Mouse (Mus musculus): Measurements from ENCODE around the gene Ccn5.

DNA sequence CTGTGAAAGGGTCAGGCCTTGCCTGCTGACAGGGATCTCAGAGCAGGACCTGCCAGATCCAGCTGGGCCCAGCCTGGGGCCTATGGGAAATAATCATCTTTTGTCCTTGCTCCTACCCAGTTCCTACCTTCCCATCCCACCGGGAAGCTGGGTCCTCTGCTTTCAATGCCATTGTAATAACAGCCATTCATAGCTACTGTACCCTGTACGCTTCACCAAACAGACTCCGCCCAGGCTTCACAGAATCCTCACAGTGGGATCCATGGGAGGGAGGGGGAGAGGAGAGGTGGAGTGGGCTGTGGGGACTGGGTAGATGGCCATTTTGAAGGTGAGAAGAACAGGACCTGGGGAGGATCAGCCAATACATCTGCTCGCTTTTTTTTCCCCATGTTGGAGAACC lies 41.8 kb upstream of the Ccn5 start:
- TF ChIP-seq CTCF (IDR thresholded peaks at IDR 0.05; ENCODE audit: borderline replicate concordance, control insufficient read depth, extremely low read depth, insufficient read depth, low read length, poor library complexity), result no peak
- TF ChIP-seq POLR2A (IDR thresholded peaks at IDR 0.05; ENCODE audit: control insufficient read depth, extremely low read depth, insufficient read depth, low read length, poor library complexity), result no peak

All from thymus, adult 2 months (tissue).